Mouse (Mus musculus) splenic B cell, adult 2 months (primary cell): ENCODE data around the gene Edc4.

Experiments used
- DNase-seq: peaks from one replicate; pipeline ENCODE4 v3.0.0-alpha.2; 2011; ENCODE audit warnings: low read depth, low spot score
- H3K27me3 ChIP-seq: 2 replicates; pipeline ENCODE4 v1.6.1; 2012; ENCODE audit warnings: mild to moderate bottlenecking, low read length, moderate library complexity, mixed read lengths; ENCODE audit not compliant: control insufficient read depth, poor library complexity, insufficient read depth, severe bottlenecking
- H3K36me3 ChIP-seq: 2 replicates; pipeline ENCODE4 v1.6.1; 2012; ENCODE audit warnings: mild to moderate bottlenecking, low read length, moderate library complexity, mixed read lengths; ENCODE audit not compliant: control insufficient read depth, poor library complexity, insufficient read depth, severe bottlenecking

Edc4 gene

GRCm38 (mm10) chr8:105900941-105901616 lies 20.4 kb downstream of the Edc4 start:
- DNase-seq = peak; percentile 43
- H3K27me3 ChIP-seq = no peaks in the 10 kb centered on the region

GRCm38 (mm10) chr8:105919390-105919789 lies 38.7 kb downstream of the Edc4 start:
- H3K36me3 ChIP-seq = peaks cover 2% of the 10 kb centered on the region; the same call in 1 of the 2 replicates
- no peaks in the 10 kb centered on the region for H3K27me3 ChIP-seq
- no peak for DNase-seq

More at GRCm38 (mm10) chr8:105900941-105901616, 20.4 kb downstream of the Edc4 start:
- H3K36me3 ChIP-seq = no peaks in the 10 kb centered on the region

GRCm38 (mm10) chr8:105925123-105925522 lies 44.4 kb downstream of the Edc4 start:
- DNase-seq = no peak
- no peaks in the 10 kb centered on the region for H3K27me3 ChIP-seq

GRCm38 (mm10) chr8:105930602-105931001 lies 49.9 kb downstream of the Edc4 start:
- H3K27me3 ChIP-seq = no peaks in the 10 kb centered on the region
- peak; percentile 86 for DNase-seq
- H3K36me3 ChIP-seq = no peaks in the 10 kb centered on the region

More at GRCm38 (mm10) chr8:105925123-105925522, 44.4 kb downstream of the Edc4 start:
- no peaks in the 10 kb centered on the region for H3K36me3 ChIP-seq

GRCm38 (mm10) chr8:105931271-105931670 lies 50.6 kb downstream of the Edc4 start:
- H3K36me3 ChIP-seq = no peaks in the 10 kb centered on the region
- DNase-seq = no peak
- no peaks in the 10 kb centered on the region for H3K27me3 ChIP-seq

- H3K36me3 ChIP-seq = no peaks in the 10 kb centered on the region
- DNase-seq = no peak
- H3K27me3 ChIP-seq = no peaks in the 10 kb centered on the region
Observed at GRCm38 (mm10) chr8:105932525-105932924, 51.8 kb downstream of the Edc4 start.

GRCm38 (mm10) chr8:105933762-105934161 lies 53.1 kb downstream of the Edc4 start, which contains the start of gene Ctrl:
Gene Ctrl (minus strand): TSS chr8:105933862.
- no peaks in the 10 kb centered on the region for H3K36me3 ChIP-seq
- H3K27me3 ChIP-seq = no peaks in the 10 kb centered on the region
- DNase-seq = no peak

GRCm38 (mm10) chr8:105935105-105935504 lies 54.4 kb downstream of the Edc4 start:
- Histone ChIP-seq H3K36me3 (no peaks in the 10 kb centered on the region), H3K27me3 (no peaks in the 10 kb centered on the region)
- DNase-seq = no peak

- no peak for DNase-seq
- no peaks in the 10 kb centered on the region for H3K36me3 ChIP-seq
Observed at GRCm38 (mm10) chr8:105935863-105936603, 55.4 kb downstream of the Edc4 start.

GRCm38 (mm10) chr8:105936866-105937475 lies 56.3 kb downstream of the Edc4 start:
- peak; percentile 85 for DNase-seq
- no peaks in the 10 kb centered on the region for H3K27me3 ChIP-seq
- H3K36me3 ChIP-seq = no peaks in the 10 kb centered on the region

More at GRCm38 (mm10) chr8:105935863-105936603, 55.4 kb downstream of the Edc4 start:
- no peaks in the 10 kb centered on the region for H3K27me3 ChIP-seq

GRCm38 (mm10) chr8:105937496-105938305 lies 57.0 kb downstream of the Edc4 start:
- DNase-seq = peak; percentile 69

GRCm38 (mm10) chr8:105938306-105938669 lies 57.6 kb downstream of the Edc4 start, which contains the start of gene Psmb10:
Gene Psmb10 (minus strand): TSS chr8:105938444.
- DNase-seq = peak; percentile 29
- Histone ChIP-seq H3K36me3 (no peaks in the 10 kb centered on the region), H3K27me3 (no peaks in the 10 kb centered on the region)

More at GRCm38 (mm10) chr8:105937496-105938305, 57.0 kb downstream of the Edc4 start:
- Histone ChIP-seq H3K27me3 (no peaks in the 10 kb centered on the region), H3K36me3 (no peaks in the 10 kb centered on the region)

- 0 out of 2 replicates have a peak, but pooled peaks cover 3% of the 10 kb centered on the region for H3K36me3 ChIP-seq
- DNase-seq = no peak
- no peaks in the 10 kb centered on the region for H3K27me3 ChIP-seq
Observed at GRCm38 (mm10) chr8:105942026-105942425, 61.3 kb downstream of the Edc4 start.

- no peaks in the 10 kb centered on the region for H3K27me3 ChIP-seq
- 0 out of 2 replicates have a peak, but pooled peaks cover 3% of the 10 kb centered on the region for H3K36me3 ChIP-seq
- no peak for DNase-seq
Observed at GRCm38 (mm10) chr8:105942542-105942941, 61.9 kb downstream of the Edc4 start.
